Mouse (Mus musculus) pancreas, adult 10 weeks (tissue): ENCODE results near the gene C2cd4b. TPM values are rescaled to one million over a fixed set of nuclear protein-coding genes. Genes with fewer than 3 reads are reported as not detected.

ENCODE experiments used
- polyA plus RNA-seq: library from polyadenylated mRNA; stranded (reverse); fragments of 350-450 nt; fragmentation: Illumina TruSeq; extraction: RNeasy Lipid Tissue Mini Kit (QIAGEN cat#74804); gene quantifications from one replicate; pipeline ENCODE4 v1.2.3, GENCODE M21; 2015; ENCODE audit warnings: low read depth, low replicate concordance; ENCODE audit not compliant: insufficient read depth

C2cd4b gene
- 6.4 TPM for polyA plus RNA-seq

GRCm38 (mm10) chr9:67759163-67759955 is at the start of gene C2cd4b:
Gene C2cd4b (plus strand): TSS chr9:67759437.

Other genes with a start within 250 kb of the C2cd4b start
- 3.3 TPM for gene Tln2, start 199.7 kb upstream of the C2cd4b start, polyA plus RNA-seq
- not detected for gene C2cd4a, start 72.9 kb downstream of the C2cd4b start, polyA plus RNA-seq
- gene Vps13c, start 81.0 kb downstream of the C2cd4b start, polyA plus RNA-seq = 6.2 TPM